Mouse (Mus musculus) left cerebral cortex, adult 9 months (tissue): ENCODE data around the gene Cspg4.
"Not testable (repeated sequence)": the region's sequence is repeated elsewhere in the genome, so short reads cannot be mapped to it uniquely, and the experiment has no call there.

Source experiments
- DNase-seq, 2 experiments: peaks; one replicate each; pipeline ENCODE4 v3.0.0; 2022; ENCODE audit warnings: low spot score in 2 of 2

The Cspg4 gene

GRCm38 (mm10) chr9:56926387-56926786, 61.6 kb downstream of the Cspg4 start:
- no peak for DNase-seq

GRCm38 (mm10) chr9:56927191-56928012, 62.6 kb downstream of the Cspg4 start:
- DNase-seq, result no peak

GRCm38 (mm10) chr9:56928041-56928811, 63.4 kb downstream of the Cspg4 start, which contains the start of gene Snx33:
Snx33 (minus strand) TSS chr9:56928371.
- peak; percentile 45 to 89 for DNase-seq

- DNase-seq, result no peak
Observed at GRCm38 (mm10) chr9:56929496-56929895, 64.7 kb downstream of the Cspg4 start.

- DNase-seq, result no peak
Observed at GRCm38 (mm10) chr9:56930556-56930955, 65.7 kb downstream of the Cspg4 start.

GRCm38 (mm10) chr9:56936861-56937222, 72.0 kb downstream of the Cspg4 start:
- DNase-seq, result no peak

- DNase-seq, result peak; percentile 80 to 95
Observed at GRCm38 (mm10) chr9:56937223-56938160, 72.7 kb downstream of the Cspg4 start, which contains the start of gene Imp3. Imp3 (plus strand) TSS chr9:56937475.

- DNase-seq, result no peak
Observed at GRCm38 (mm10) chr9:56938374-56938773, 73.5 kb downstream of the Cspg4 start.

GRCm38 (mm10) chr9:56947481-56947880, 82.6 kb downstream of the Cspg4 start:
- peak in 1 of 2 experiments; percentile 38 for DNase-seq

- not testable (repeated sequence) for DNase-seq
Observed at GRCm38 (mm10) chr9:56948699-56949098, 83.9 kb downstream of the Cspg4 start.
